Mouse (Mus musculus) kidney, postnatal 0 days (tissue): ENCODE data around the gene Cdh6. TPM values are rescaled to one million over a fixed set of nuclear protein-coding genes. Genes with fewer than 3 reads are reported as not detected.
A peak's percentile ranks its signal among the peaks of the same experiment; 100 is the strongest.

Experiments used
- ATAC-seq: fragments of 200-750 bp; cut with Nextera tagmentation; replicated peaks from 2 replicates; pipeline ENCODE4 v1.8.0; 2017; ENCODE audit warnings: low read depth, moderate number of reproducible peaks, moderate TSS enrichment, moderate library complexity; ENCODE audit not compliant: low FRiP score
- DNase-seq: peaks from one replicate; pipeline ENCODE4 v3.0.0-alpha.2; 2016; ENCODE audit warnings: low spot score
- H3K27ac ChIP-seq: fragments of 300-500 bp; sonication (generic); 2 replicates; pipeline ENCODE4 v1.5.1; 2014; ENCODE audit warnings: mild to moderate bottlenecking
- H3K27me3 ChIP-seq: fragments of 300-500 bp; sonication (generic); 2 replicates; pipeline ENCODE4 v1.6.1; 2014; ENCODE audit warnings: low read length, mixed read lengths; ENCODE audit not compliant: insufficient read depth
- H3K36me3 ChIP-seq: fragments of 300-500 bp; sonication (generic); 2 replicates; pipeline ENCODE4 v1.6.1; 2014; ENCODE audit warnings: low read length, mixed read lengths; ENCODE audit not compliant: insufficient read depth
- H3K4me1 ChIP-seq: fragments of 300-500 bp; sonication (generic); replicated peaks from 2 replicates; pipeline ENCODE4 v1.6.1; 2014; ENCODE audit warnings: antibody characterized with exemption, low read length, mixed read lengths; ENCODE audit not compliant: insufficient read depth
- H3K4me2 ChIP-seq: fragments of 300-500 bp; sonication (generic); 2 replicates; pipeline ENCODE4 v1.6.1; 2014; ENCODE audit warnings: mild to moderate bottlenecking, low read length, moderate library complexity, mixed read lengths
- H3K4me3 ChIP-seq: fragments of 300-500 bp; sonication (generic); replicated peaks from 2 replicates; pipeline ENCODE4 v1.5.1; 2014; ENCODE audit warnings: low read depth, low read length
- H3K9ac ChIP-seq: fragments of 300-500 bp; sonication (generic); 2 replicates; pipeline ENCODE4 v1.6.1; 2014; ENCODE audit warnings: low read depth, low read length
- H3K9me3 ChIP-seq: fragments of 300-500 bp; sonication (generic); replicated peaks from 2 replicates; pipeline ENCODE4 v1.6.1; 2016; ENCODE audit warnings: low read length, inconsistent platforms, mixed read lengths
- CTCF ChIP-seq: IDR thresholded peaks from 2 replicates; pipeline ENCODE4 v1.5.1; 2016; ENCODE audit warnings: antibody characterized with exemption, low read depth, mild to moderate bottlenecking, moderate library complexity
- WGBS: fragments of 180-500 bp; shearing (Covaris S2); extraction: QIAGEN DNeasy Blood & Tissue Kit; methylation state at CpG from one replicate; pipeline ENCODE4 v1.1.7; 2014; 5-methylcytosine and 5-hydroxymethylcytosine counted together
- polyA plus RNA-seq: library from polyadenylated mRNA; unstranded; fragments of >200 nt; fragmentation: Nextera tagmentation; extraction: Ambion mirVana; gene quantifications from 2 replicates; pipeline ENCODE4 v1.2.1, GENCODE M21; 2015

Gene Cdh6
- polyA plus RNA-seq, 1 experiment from 2014 or later: 17.8 TPM

DNA sequence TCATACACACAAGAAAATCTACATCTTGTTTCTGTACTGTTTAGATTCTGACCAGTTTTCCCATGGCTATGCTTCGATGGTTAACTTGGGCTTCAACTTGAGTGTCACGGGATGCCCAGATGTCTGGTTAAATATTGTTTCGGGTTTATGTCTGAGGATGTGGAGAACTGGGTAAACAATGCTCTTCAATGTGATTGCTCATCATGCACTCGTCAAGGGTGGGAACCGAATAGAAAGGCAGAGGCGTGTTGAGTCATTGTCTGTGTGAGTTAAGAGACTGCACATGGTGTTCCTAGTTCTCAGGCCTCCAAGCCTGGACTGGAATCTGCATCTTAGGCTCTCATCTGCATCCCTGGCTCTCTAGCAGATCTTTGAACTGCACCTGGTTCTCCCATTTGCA is 36.7 kb upstream of the Cdh6 start:
- DNase-seq: peak; percentile 22
- no peak overlapping the region for H3K4me3 ChIP-seq
- H3K27me3 ChIP-seq: no peaks in the 10 kb centered on the region
- ATAC-seq: peak; percentile 36; the same call in 1 of the 2 replicates
- H3K27ac ChIP-seq: no peak overlapping the region
- H3K9ac ChIP-seq: no peak overlapping the region
- WGBS: 71% methylated on average over 6 of the region's 6 CpGs
- H3K36me3 ChIP-seq: no peaks in the 10 kb centered on the region
- H3K9me3 ChIP-seq: no peaks in the 10 kb centered on the region
- no peak for TF ChIP-seq CTCF
- H3K4me2 ChIP-seq: no peak overlapping the region
- no peaks in the 10 kb centered on the region for H3K4me1 ChIP-seq

GRCm38 (mm10) chr15:13208716-13209115 is 35.2 kb upstream of the Cdh6 start:
- Histone ChIP-seq H3K9ac (no peak overlapping the region), H3K4me3 (no peak overlapping the region), H3K36me3 (no peaks in the 10 kb centered on the region), H3K4me1 (no peaks in the 10 kb centered on the region), H3K4me2 (no peak overlapping the region), H3K27me3 (no peaks in the 10 kb centered on the region), H3K9me3 (no peaks in the 10 kb centered on the region), H3K27ac (no peak overlapping the region)
- 79% methylated on average over 7 of the region's 7 CpGs for WGBS
- no peak for TF ChIP-seq CTCF
- ATAC-seq (no peak), DNase-seq (no peak)

DNA sequence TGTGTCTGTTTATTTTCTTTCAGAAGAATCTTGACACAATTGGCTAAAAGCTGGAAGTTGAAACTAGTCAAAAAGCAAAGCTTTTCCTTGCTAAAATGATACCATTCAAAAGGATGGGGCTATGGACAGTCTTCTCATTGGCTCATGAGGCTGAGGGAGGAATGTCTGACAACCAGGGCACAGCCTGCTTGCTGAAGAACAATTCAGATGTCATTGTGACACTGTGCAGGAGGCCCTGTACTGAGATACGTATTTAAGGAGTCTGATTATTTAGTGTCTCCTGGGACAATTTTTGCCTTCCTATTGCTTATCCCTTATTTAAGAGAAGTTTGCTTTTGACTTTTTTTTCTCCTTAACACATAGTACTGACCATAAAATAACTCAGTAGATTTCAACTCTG is 22.8 kb upstream of the Cdh6 start:
- Histone ChIP-seq H3K27ac (no peak overlapping the region), H3K9ac (no peak overlapping the region), H3K4me1 (no peaks in the 10 kb centered on the region), H3K4me2 (no peak overlapping the region), H3K4me3 (no peak overlapping the region), H3K36me3 (no peaks in the 10 kb centered on the region), H3K27me3 (no peaks in the 10 kb centered on the region), H3K9me3 (no peaks in the 10 kb centered on the region)
- 46% methylated on average over 1 of the region's 1 CpGs for WGBS
- DNase-seq (no peak), ATAC-seq (no peak)
- no peak for TF ChIP-seq CTCF

GRCm38 (mm10) chr15:13194048-13194447 is 20.6 kb upstream of the Cdh6 start:
- no peak for DNase-seq
- H3K9ac ChIP-seq: no peak overlapping the region

DNA sequence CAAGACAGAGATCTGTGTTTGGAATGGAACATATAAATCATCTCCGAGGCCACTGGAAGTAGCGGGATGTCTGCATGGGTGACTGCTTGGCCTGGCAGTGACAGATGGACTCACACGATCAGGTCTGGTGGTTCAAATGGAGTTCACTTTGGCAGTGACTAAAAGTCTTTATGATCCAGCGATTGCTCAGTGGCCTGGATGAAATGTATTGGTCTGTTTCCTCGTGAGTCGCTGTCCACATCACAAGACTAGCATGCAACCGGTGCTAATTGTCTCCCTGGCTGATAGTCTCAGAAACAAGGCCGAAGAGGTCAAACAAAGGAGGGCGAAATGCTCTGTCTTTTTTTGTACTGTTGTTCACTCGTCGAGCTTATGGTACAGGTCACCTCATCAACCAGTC is 19.6 kb upstream of the Cdh6 start:
- Histone ChIP-seq H3K4me2 (no peak overlapping the region), H3K4me3 (no peak overlapping the region), H3K9me3 (no peaks in the 10 kb centered on the region), H3K9ac (no peak overlapping the region), H3K4me1 (no peaks in the 10 kb centered on the region), H3K27ac (no peak overlapping the region), H3K27me3 (no peaks in the 10 kb centered on the region), H3K36me3 (no peaks in the 10 kb centered on the region)
- ATAC-seq (peak; percentile 68; the same call in 1 of the 2 replicates), DNase-seq (peak; percentile 52)
- 28% methylated on average over 11 of the region's 11 CpGs for WGBS
- TF ChIP-seq CTCF: no peak

More at GRCm38 (mm10) chr15:13194048-13194447, 20.6 kb upstream of the Cdh6 start:
- ATAC-seq: no peak
- H3K27ac ChIP-seq: no peak overlapping the region
- no peaks in the 10 kb centered on the region for H3K36me3 ChIP-seq
- H3K9me3 ChIP-seq: no peaks in the 10 kb centered on the region
- H3K27me3 ChIP-seq: no peaks in the 10 kb centered on the region
- H3K4me1 ChIP-seq: no peaks in the 10 kb centered on the region
- no peak for TF ChIP-seq CTCF
- no peak overlapping the region for H3K4me3 ChIP-seq
- no peak overlapping the region for H3K4me2 ChIP-seq

DNA sequence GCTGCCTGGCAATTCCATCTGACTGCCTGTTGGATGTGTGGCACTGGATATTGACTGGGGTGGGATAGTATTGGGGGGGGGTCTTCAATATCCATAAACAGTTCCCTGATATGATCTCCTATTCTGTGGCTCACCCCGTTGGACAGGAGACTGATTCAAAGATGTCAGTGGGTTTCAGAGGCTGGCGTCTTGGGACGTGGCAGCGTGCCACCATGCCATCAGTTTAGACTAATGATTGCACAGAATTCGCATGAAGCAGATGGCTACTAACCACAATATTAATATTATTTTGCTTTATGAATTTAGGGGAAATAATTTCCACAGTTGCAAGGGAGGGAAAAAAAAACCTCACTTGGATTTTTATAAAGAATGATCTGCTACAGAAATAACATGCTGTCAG is 10.2 kb upstream of the Cdh6 start:
- no peak overlapping the region for H3K4me3 ChIP-seq
- ATAC-seq (no peak), DNase-seq (no peak)
- H3K36me3 ChIP-seq: no peaks in the 10 kb centered on the region
- TF ChIP-seq CTCF: no peak
- WGBS: 83% methylated on average over 5 of the region's 5 CpGs
- H3K27me3 ChIP-seq: no peaks in the 10 kb centered on the region
- H3K4me2 ChIP-seq: no peak overlapping the region
- no peak overlapping the region for H3K9ac ChIP-seq
- no peaks in the 10 kb centered on the region for H3K9me3 ChIP-seq
- H3K27ac ChIP-seq: no peak overlapping the region
- no peaks in the 10 kb centered on the region for H3K4me1 ChIP-seq

GRCm38 (mm10) chr15:13181430-13181829 is 8.0 kb upstream of the Cdh6 start:
- no peak overlapping the region for H3K27ac ChIP-seq
- no peaks in the 10 kb centered on the region for H3K4me1 ChIP-seq
- H3K9ac ChIP-seq: no peak overlapping the region
- no peak for TF ChIP-seq CTCF
- H3K4me2 ChIP-seq: no peak overlapping the region
- DNase-seq: no peak
- H3K27me3 ChIP-seq: no peaks in the 10 kb centered on the region
- ATAC-seq: no peak
- no peaks in the 10 kb centered on the region for H3K9me3 ChIP-seq
- WGBS: 89% methylated on average over 8 of the region's 8 CpGs
- H3K4me3 ChIP-seq: no peak overlapping the region
- H3K36me3 ChIP-seq: no peaks in the 10 kb centered on the region
